Mouse (Mus musculus) liver, adult (tissue): ENCODE measurements around the gene Rfx5.

ENCODE experiments used
- GATA4 ChIP-seq: IDR thresholded peaks from 2 replicates; pipeline ENCODE4 v1.6.1; 2014; ENCODE audit warnings: mild to moderate bottlenecking, low read length; ENCODE audit not compliant: insufficient replicate concordance

The Rfx5 gene

GRCm38 (mm10) chr3:95003273-95003672 lies 49.4 kb downstream of the Rfx5 start:
- TF ChIP-seq GATA4: no peak

DNA sequence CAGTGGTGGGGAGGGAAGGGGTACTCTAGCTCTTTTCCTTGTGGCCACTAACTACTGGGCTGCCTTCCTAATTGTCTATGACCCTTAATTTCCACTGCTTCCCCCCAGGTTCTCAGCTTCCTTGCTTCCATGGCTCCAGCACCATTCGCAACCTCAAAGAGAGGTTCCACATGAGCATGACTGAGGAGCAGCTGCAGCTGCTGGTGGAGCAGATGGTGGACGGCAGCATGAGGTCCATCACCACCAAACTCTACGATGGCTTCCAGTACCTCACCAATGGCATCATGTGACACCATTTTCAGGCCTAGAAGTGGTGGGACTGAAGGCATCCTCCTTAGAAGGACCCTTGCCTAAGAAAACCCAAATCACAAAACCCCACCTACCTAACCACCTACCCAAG lies 51.8 kb downstream of the Rfx5 start:
- no peak for TF ChIP-seq GATA4

DNA sequence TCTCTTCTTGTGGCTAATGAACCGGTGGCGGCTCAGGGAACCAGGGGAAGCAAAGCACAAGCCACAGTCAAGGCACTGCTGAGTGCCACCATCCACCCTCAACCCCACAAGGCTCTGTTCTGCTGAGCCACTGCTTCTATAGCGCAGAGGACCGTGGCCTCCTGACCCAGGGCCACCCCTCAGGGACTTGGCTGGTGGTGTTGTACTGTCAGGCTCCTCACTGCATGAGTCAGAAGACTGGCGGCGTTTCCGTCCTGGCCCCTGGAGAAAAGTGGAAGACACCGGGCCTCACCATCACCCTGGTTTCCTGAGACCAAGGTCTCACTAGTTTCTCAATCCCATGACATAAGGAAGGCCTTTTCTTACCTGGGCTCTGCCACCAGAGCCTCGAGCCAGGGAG lies 53.8 kb downstream of the Rfx5 start:
- no peak for TF ChIP-seq GATA4

DNA sequence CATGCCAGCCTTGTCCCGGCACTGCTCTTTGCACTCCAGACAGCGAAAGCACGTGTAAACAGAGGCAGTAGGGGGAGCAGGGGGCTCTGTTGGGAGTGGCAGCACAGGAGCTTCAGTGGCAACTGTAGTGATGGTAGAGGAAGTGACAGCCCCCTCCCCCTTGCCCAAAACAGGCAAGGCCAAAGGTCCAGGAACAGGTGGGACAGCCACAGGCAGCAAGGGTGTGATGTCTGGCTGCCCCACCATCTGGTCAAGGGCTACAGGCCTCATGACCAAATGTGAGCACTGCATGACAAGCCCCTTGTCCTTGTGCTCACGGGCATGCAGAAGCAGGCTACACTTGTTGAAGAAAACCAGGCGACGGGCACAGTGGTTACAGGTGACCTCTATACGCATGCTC lies 56.5 kb downstream of the Rfx5 start:
- no peak for TF ChIP-seq GATA4
